Comparison of ENCODE assay signal across 24 mouse cellular contexts in genomic region chr13:46892380-46892779, GRCm38 (mm10). TPM values are rescaled to one million over a fixed set of nuclear protein-coding genes. Genes with fewer than 3 reads are reported as not detected.
DNase-seq lines count a peak whose midpoint lies in the region; ATAC-seq lines count a peak whose summit lies in the region.
"Had no signal": no experiment of that assay in that cellular context is flagged by ENCODE, and none has a peak within 500 bp of the region (broad histone marks: within the 10 kb centered on the region; RNA-seq: fewer than 3 reads in every experiment).

No protein-coding gene starts in this region.

- no peak overlapping the region for H3K4me3 ChIP-seq in forebrain, embryonic 14.5 days (ENCODE audit: low read depth, low read length)
- no peak overlapping the region for H3K4me3 ChIP-seq in forebrain, embryonic 11.5 days (ENCODE audit: low read depth, low read length)
- no peak overlapping the region for H3K4me3 ChIP-seq in hindbrain, embryonic 16.5 days (ENCODE audit: low read length)
- H3K4me3 ChIP-seq in hindbrain, embryonic 10.5 days = no peak overlapping the region
- H3K4me3 ChIP-seq in midbrain, embryonic 14.5 days (replicated peaks; ENCODE audit: low read depth, low read length) = no peak overlapping the region
- no peak overlapping the region for H3K4me3 ChIP-seq in midbrain, embryonic 16.5 days (ENCODE audit: low read depth, low read length)
- no peak overlapping the region for H3K4me3 ChIP-seq in neural tube, embryonic 14.5 days (ENCODE audit: low read depth, low read length)
- H3K4me3 ChIP-seq: embryonic facial prominence, embryonic 15.5 days; lung, embryonic 15.5 days; stomach, embryonic 15.5 days had no signal

- DNase-seq in forebrain, embryonic 14.5 days (ENCODE audit: low spot score) = peak; percentile 51
- DNase-seq in forebrain, embryonic 11.5 days (ENCODE audit: low spot score) = no peak
- no peak for DNase-seq in hindbrain, embryonic 10.5 days (ENCODE audit: low spot score)
- DNase-seq in midbrain, embryonic 14.5 days = peak; percentile 44
- no peak for DNase-seq in layer of hippocampus, postnatal 14 days (ENCODE audit: low spot score in 2 of 2)
- DNase-seq: adrenal gland, postnatal 14 days; cerebellum, adult 11-12 months; cerebellum, postnatal 14 days; gastrocnemius, postnatal 36 days; heart, postnatal 10 days; kidney, adult 2 months; right cerebral cortex, postnatal 25 days; thymus, adult 18-20 months; thymus, postnatal 4 days had no signal

- H3K9me3 ChIP-seq in forebrain, embryonic 14.5 days (replicated peaks; ENCODE audit: control insufficient read depth, low read length) = no peaks in the 10 kb centered on the region
- no peaks in the 10 kb centered on the region for H3K9me3 ChIP-seq in forebrain, embryonic 11.5 days (ENCODE audit: control insufficient read depth, low read length)
- no peaks in the 10 kb centered on the region for H3K9me3 ChIP-seq in hindbrain, embryonic 16.5 days (ENCODE audit: control insufficient read depth, low read length)
- H3K9me3 ChIP-seq in hindbrain, embryonic 10.5 days = no peaks in the 10 kb centered on the region
- H3K9me3 ChIP-seq in midbrain, embryonic 14.5 days (ENCODE audit: control insufficient read depth, low read length) = no peaks in the 10 kb centered on the region
- H3K9me3 ChIP-seq in midbrain, embryonic 16.5 days (replicated peaks; ENCODE audit: control insufficient read depth, low read length, poor library complexity, severe bottlenecking) = no peaks in the 10 kb centered on the region
- no peaks in the 10 kb centered on the region for H3K9me3 ChIP-seq in neural tube, embryonic 14.5 days (ENCODE audit: control insufficient read depth, low read length)
- H3K9me3 ChIP-seq: embryonic facial prominence, embryonic 15.5 days; lung, embryonic 15.5 days; stomach, embryonic 15.5 days had no signal

- H3K4me1 ChIP-seq in forebrain, embryonic 14.5 days (ENCODE audit: control insufficient read depth, insufficient read depth, low read length) = peaks cover 8% of the 10 kb centered on the region
- no peaks in the 10 kb centered on the region for H3K4me1 ChIP-seq in forebrain, embryonic 11.5 days (replicated peaks; ENCODE audit: control insufficient read depth, insufficient read depth, low read length)
- H3K4me1 ChIP-seq in hindbrain, embryonic 16.5 days (ENCODE audit: control insufficient read depth, insufficient read depth, low read depth, low read length) = peaks cover 4% of the 10 kb centered on the region; the same call in 1 of the 2 replicates
- peaks cover 10% of the 10 kb centered on the region for H3K4me1 ChIP-seq in hindbrain, embryonic 10.5 days (replicated peaks)
- H3K4me1 ChIP-seq in midbrain, embryonic 14.5 days (ENCODE audit: control insufficient read depth, insufficient read depth, low read length) = no peaks in the 10 kb centered on the region
- H3K4me1 ChIP-seq in midbrain, embryonic 16.5 days (ENCODE audit: control insufficient read depth, insufficient read depth, low read length) = peaks cover 11% of the 10 kb centered on the region; the same call in 1 of the 2 replicates
- 0 out of 2 replicates have a peak, but pooled peaks cover 3% of the 10 kb centered on the region for H3K4me1 ChIP-seq in neural tube, embryonic 14.5 days (ENCODE audit: control insufficient read depth, insufficient read depth, low read length)

- no peak overlapping the region for H3K4me2 ChIP-seq in forebrain, embryonic 14.5 days (ENCODE audit: low read length)
- no peak overlapping the region for H3K4me2 ChIP-seq in forebrain, embryonic 11.5 days (ENCODE audit: low read depth, low read length, severe bottlenecking)
- no peak overlapping the region for H3K4me2 ChIP-seq in hindbrain, embryonic 16.5 days (ENCODE audit: low read length)
- H3K4me2 ChIP-seq in midbrain, embryonic 14.5 days (ENCODE audit: low read length) = no peak overlapping the region
- no peak overlapping the region for H3K4me2 ChIP-seq in midbrain, embryonic 16.5 days (ENCODE audit: low read length)
- no peak overlapping the region for H3K4me2 ChIP-seq in neural tube, embryonic 14.5 days (ENCODE audit: low read depth, low read length)
- H3K4me2 ChIP-seq: embryonic facial prominence, embryonic 15.5 days; lung, embryonic 15.5 days; stomach, embryonic 15.5 days had no signal

- WGBS in forebrain, embryonic 14.5 days = 45% methylated on average over 4 of the region's 4 CpGs
- WGBS in forebrain, embryonic 11.5 days = 64% methylated on average over 4 of the region's 4 CpGs
- 43% methylated on average over 4 of the region's 4 CpGs for WGBS in hindbrain, embryonic 16.5 days
- 67% methylated on average over 4 of the region's 4 CpGs for WGBS in hindbrain, embryonic 10.5 days
- 48% methylated on average over 4 of the region's 4 CpGs for WGBS in midbrain, embryonic 14.5 days
- 45% methylated on average over 4 of the region's 4 CpGs for WGBS in midbrain, embryonic 16.5 days
- 57% methylated on average over 4 of the region's 4 CpGs for WGBS in neural tube, embryonic 14.5 days

- no peaks in the 10 kb centered on the region for H3K36me3 ChIP-seq in forebrain, embryonic 14.5 days (ENCODE audit: control insufficient read depth, insufficient read depth, low read length)
- H3K36me3 ChIP-seq in forebrain, embryonic 11.5 days (ENCODE audit: control insufficient read depth, insufficient read depth, low read length) = no peaks in the 10 kb centered on the region
- no peaks in the 10 kb centered on the region for H3K36me3 ChIP-seq in hindbrain, embryonic 16.5 days (ENCODE audit: control insufficient read depth, insufficient read depth, low read length)
- no peaks in the 10 kb centered on the region for H3K36me3 ChIP-seq in hindbrain, embryonic 10.5 days
- H3K36me3 ChIP-seq in midbrain, embryonic 14.5 days (ENCODE audit: control insufficient read depth, insufficient read depth, low read length) = no peaks in the 10 kb centered on the region
- no peaks in the 10 kb centered on the region for H3K36me3 ChIP-seq in midbrain, embryonic 16.5 days (ENCODE audit: control insufficient read depth, insufficient read depth, low read length)
- H3K36me3 ChIP-seq in neural tube, embryonic 14.5 days (ENCODE audit: control insufficient read depth, insufficient read depth, low read length) = no peaks in the 10 kb centered on the region
- H3K36me3 ChIP-seq: embryonic facial prominence, embryonic 15.5 days; lung, embryonic 15.5 days; stomach, embryonic 15.5 days had no signal

- no peak overlapping the region; the same call in 1 of the 2 replicates for H3K27ac ChIP-seq in forebrain, embryonic 14.5 days (ENCODE audit: low read depth, low read length)
- no peak overlapping the region for H3K27ac ChIP-seq in forebrain, embryonic 11.5 days (ENCODE audit: low read depth, low read length)
- no peak overlapping the region for H3K27ac ChIP-seq in hindbrain, embryonic 16.5 days (ENCODE audit: low read depth, low read length)
- H3K27ac ChIP-seq in hindbrain, embryonic 10.5 days = no peak overlapping the region
- H3K27ac ChIP-seq in midbrain, embryonic 14.5 days (replicated peaks; ENCODE audit: low read depth, low read length) = no peak overlapping the region
- no peak overlapping the region for H3K27ac ChIP-seq in midbrain, embryonic 16.5 days (ENCODE audit: low read length)
- no peak overlapping the region for H3K27ac ChIP-seq in neural tube, embryonic 14.5 days (ENCODE audit: low read depth, low read length)
- H3K27ac ChIP-seq: embryonic facial prominence, embryonic 15.5 days; liver, embryonic 14.5 days; lung, embryonic 15.5 days; stomach, embryonic 15.5 days had no signal

- no peaks in the 10 kb centered on the region for H3K27me3 ChIP-seq in forebrain, embryonic 14.5 days (replicated peaks; ENCODE audit: control insufficient read depth, insufficient read depth, low read length)
- no peaks in the 10 kb centered on the region for H3K27me3 ChIP-seq in forebrain, embryonic 11.5 days (ENCODE audit: control insufficient read depth, insufficient read depth, low read length)
- H3K27me3 ChIP-seq in hindbrain, embryonic 16.5 days (replicated peaks; ENCODE audit: control insufficient read depth, insufficient read depth, low read length) = no peaks in the 10 kb centered on the region
- no peaks in the 10 kb centered on the region for H3K27me3 ChIP-seq in hindbrain, embryonic 10.5 days (ENCODE audit: insufficient read depth, poor library complexity, severe bottlenecking)
- H3K27me3 ChIP-seq in midbrain, embryonic 14.5 days (ENCODE audit: control insufficient read depth, insufficient read depth, low read length) = no peaks in the 10 kb centered on the region
- H3K27me3 ChIP-seq in midbrain, embryonic 16.5 days (ENCODE audit: control insufficient read depth, insufficient read depth, low read depth, low read length) = no peaks in the 10 kb centered on the region
- H3K27me3 ChIP-seq in neural tube, embryonic 14.5 days (ENCODE audit: control insufficient read depth, insufficient read depth, low read length) = no peaks in the 10 kb centered on the region
- H3K27me3 ChIP-seq: embryonic facial prominence, embryonic 15.5 days; lung, embryonic 15.5 days; Patski; stomach, embryonic 15.5 days had no signal

- ATAC-seq in forebrain, embryonic 14.5 days = no peak
- ATAC-seq in forebrain, embryonic 11.5 days (replicated peaks; ENCODE audit: low FRiP score) = no peak
- ATAC-seq in hindbrain, embryonic 16.5 days = 0 out of 2 replicates have a peak, but pooled peaks have one; percentile 15
- no peak for ATAC-seq in midbrain, embryonic 14.5 days (ENCODE audit: low FRiP score, low TSS enrichment)
- no peak for ATAC-seq in midbrain, embryonic 16.5 days
- ATAC-seq in neural tube, embryonic 14.5 days (ENCODE audit: low read depth) = peak; percentile 29; the same call in 1 of the 2 replicates
- ATAC-seq: activated CD4-positive, CD25-positive, alpha-beta regulatory T cell, adult 4 months; CD4-positive, CD25-positive, alpha-beta regulatory T cell, adult 4 months; Patski had no signal

- no peak overlapping the region for H3K9ac ChIP-seq in forebrain, embryonic 14.5 days (ENCODE audit: low read length)
- H3K9ac ChIP-seq in forebrain, embryonic 11.5 days (ENCODE audit: low read length) = no peak overlapping the region
- no peak overlapping the region for H3K9ac ChIP-seq in hindbrain, embryonic 16.5 days (ENCODE audit: low read depth, low read length)
- no peak overlapping the region for H3K9ac ChIP-seq in midbrain, embryonic 14.5 days (replicated peaks; ENCODE audit: low read length)
- H3K9ac ChIP-seq in midbrain, embryonic 16.5 days (ENCODE audit: low read depth, low read length) = no peak overlapping the region
- no peak overlapping the region for H3K9ac ChIP-seq in neural tube, embryonic 14.5 days (replicated peaks; ENCODE audit: low read depth, low read length)
- H3K9ac ChIP-seq: embryonic facial prominence, embryonic 15.5 days; liver, embryonic 14.5 days; lung, embryonic 15.5 days; stomach, embryonic 15.5 days had no signal

RNA-seq across cellular contexts. Expression of gene Kif13a, which starts 37.3 kb away (rescaled TPM):
- 7.1 and 7.5 TPM in 2 replicates for polyA plus RNA-seq in forebrain, embryonic 14.5 days (2014; fragmentation: Nextera tagmentation; extraction: Ambion mirVana)
- 21.6 and 23.1 TPM in 2 replicates for polyA plus RNA-seq in forebrain, embryonic 11.5 days (2014; fragmentation: Nextera tagmentation; extraction: Ambion mirVana)
- 8.0 and 8.9 TPM in 2 replicates for polyA plus RNA-seq in hindbrain, embryonic 16.5 days (2015; fragmentation: Nextera tagmentation; extraction: Ambion mirVana)
- polyA plus RNA-seq in hindbrain, embryonic 10.5 days (2016; fragmentation: Nextera tagmentation; extraction: Ambion mirVana) = 13.6 and 15.3 TPM in 2 replicates
- 10.2 and 14.2 TPM in 2 replicates for polyA plus RNA-seq in midbrain, embryonic 14.5 days (2014; fragmentation: Nextera tagmentation; extraction: Ambion mirVana)
- polyA plus RNA-seq in midbrain, embryonic 16.5 days (2015; fragmentation: Nextera tagmentation; extraction: Ambion mirVana) = 7.2 and 7.6 TPM in 2 replicates
- 10.4 and 14.1 TPM in 2 replicates for polyA plus RNA-seq in neural tube, embryonic 14.5 days (2014; fragmentation: Nextera tagmentation; extraction: Ambion mirVana)
- 10 to 100 TPM; 23.0 to 25.8 TPM for total RNA-seq in layer of hippocampus, postnatal 14 days (2021)

Comparison
In these comparisons a context has a peak if more than half of its experiments do, and no peak if none do; other contexts are left out.
1. DNase-seq: peak in forebrain, embryonic 14.5 days (single experiment) and midbrain, embryonic 14.5 days (single experiment); none in forebrain, embryonic 11.5 days (single experiment), hindbrain, embryonic 10.5 days (single experiment) and layer of hippocampus, postnatal 14 days (0 of 2).
2. ATAC-seq: peak in hindbrain, embryonic 16.5 days (single experiment) and neural tube, embryonic 14.5 days (single experiment); none in forebrain, embryonic 14.5 days (single experiment), forebrain, embryonic 11.5 days (single experiment), midbrain, embryonic 14.5 days (single experiment) and midbrain, embryonic 16.5 days (single experiment).